Mouse (Mus musculus) heart, postnatal 14 days (tissue): ENCODE measurements around the gene Vps37b. TPM values are rescaled to one million over a fixed set of nuclear protein-coding genes. Genes with fewer than 3 reads are reported as not detected.

Source experiments
- DNase-seq, 2 experiments: peaks; one replicate each; pipeline ENCODE4 v3.0.0; 2021 to 2022
- intact Hi-C: fragments of 180-260 bp; cut with DNase I; formaldehyde crosslinking; loops from one replicate; pipeline ENCODE4 v1.15.1; 2025
- total RNA-seq, 2 experiments: library from RNA; stranded (reverse); gene quantifications; 2 replicates each; pipeline ENCODE4 v1.2.3; 2021

Vps37b gene
- total RNA-seq, 2 experiments from 2014 or later: 22.2 to 22.7 TPM

DNA sequence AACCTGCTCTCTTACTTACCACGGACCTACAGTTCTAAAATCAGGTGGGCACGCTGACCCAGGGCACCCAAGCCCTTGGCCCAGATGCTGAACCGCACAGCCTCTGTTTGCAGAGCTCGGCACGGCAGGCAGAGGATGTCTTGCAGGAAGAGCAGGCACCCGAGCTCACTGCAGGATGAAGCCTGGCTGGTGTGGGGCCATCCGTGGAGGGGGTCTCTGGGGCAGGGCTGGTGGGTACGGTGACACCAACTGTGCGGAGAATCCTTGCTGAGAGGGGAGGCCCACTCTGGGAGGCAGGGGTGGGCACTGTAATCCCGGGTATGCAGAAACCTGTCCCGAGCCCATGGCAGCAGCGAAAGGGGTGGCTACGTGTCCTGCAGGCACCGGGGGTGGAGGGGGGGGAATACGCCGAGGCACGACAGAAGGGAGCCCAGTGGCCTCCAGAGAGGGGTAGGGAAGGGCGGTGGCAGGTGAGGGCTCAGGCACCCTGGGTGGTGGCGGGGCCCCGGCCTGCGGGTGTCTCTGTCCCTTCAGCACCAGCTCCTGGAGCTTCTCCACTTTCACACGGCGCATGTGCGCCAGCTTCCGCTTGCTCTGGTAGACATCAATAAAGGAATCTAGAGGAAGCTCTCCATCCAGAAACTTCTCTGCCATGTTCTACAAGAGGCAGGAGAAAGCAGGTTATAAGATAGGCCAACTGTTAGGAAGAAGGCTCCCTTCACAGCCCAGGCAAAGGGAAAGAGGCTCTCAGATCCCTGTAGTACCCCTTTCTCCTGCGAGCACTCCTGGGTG, 25.8 kb downstream of the Vps37b start:
- intact Hi-C loops: no loop called here
- no peak for DNase-seq

DNA sequence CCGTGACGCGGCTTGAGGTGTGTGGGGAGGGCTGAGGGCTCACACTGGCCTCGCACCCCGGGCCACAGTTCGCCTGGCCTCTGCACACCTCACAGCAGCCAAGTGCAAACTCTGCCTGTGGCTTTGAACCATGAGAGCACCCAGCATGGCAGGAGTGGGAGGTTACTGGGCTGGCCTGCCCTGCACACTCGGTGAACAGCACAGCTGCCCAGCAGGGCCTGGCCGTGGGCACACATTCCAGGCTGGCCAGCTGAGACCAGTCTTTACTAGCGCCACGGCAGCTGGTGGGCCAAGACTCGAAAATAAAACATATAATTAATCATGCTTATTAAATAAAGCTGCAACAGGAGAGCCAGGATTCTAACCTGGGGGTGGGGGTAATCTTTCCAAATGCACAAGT, 26.5 kb downstream of the Vps37b start:
- DNase-seq: no peak
- intact Hi-C loops: no loop called here

DNA sequence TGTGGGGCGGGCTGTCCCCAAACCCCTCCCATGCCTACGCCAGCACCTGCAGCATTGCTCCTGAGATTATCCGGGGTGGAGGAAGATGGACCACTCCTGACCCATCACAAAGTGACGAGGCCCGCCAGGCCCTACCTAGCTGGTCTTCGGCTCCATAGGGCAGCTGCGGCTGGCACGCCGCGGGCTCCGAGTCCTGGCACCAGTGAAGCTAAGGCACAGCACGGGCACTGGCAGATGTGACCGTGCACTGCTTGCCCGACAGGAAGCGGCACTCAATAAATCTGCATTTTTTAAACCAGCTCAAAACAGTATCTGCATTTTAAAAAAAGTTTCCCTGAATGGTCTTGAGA, 26.9 kb downstream of the Vps37b start:
- intact Hi-C loops: no loop called here
- no peak for DNase-seq

DNA sequence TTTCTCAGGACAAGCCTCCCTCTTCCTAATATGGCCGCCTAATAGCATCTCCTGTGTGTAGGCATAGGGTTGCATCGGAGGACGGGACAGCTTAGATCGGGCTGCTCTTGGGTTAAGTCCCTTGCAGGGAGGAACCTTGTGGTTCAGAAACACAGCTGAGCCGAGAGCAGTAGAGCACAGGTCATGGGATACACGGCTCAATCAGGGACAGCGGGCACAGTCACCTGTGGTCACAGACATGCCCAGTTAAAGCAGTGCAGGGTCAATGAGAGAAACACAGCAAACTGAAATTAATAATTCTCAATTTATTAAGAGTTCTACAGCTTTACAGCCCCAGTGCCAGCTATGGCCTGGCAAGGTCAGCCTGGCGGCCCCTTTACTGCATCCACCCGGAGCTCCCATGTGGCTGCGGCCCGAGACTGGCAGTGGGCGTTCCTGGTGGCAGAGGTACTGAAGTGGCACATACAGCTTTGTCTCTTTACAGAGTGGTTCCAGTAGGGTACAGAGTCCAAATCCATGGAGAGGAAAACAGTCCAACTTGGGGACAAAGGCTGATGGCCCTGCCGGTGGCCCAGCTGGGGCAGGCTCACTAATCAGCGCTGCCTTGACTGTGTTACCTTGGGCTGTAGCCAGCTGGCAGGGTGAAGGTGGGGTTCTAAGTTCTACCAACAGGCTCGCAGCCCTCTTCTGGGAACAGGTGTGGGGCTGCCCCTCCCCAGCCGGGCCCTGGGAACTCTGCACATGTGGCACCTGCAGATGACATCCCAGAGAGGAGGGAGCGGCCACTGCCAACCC, 27.5 kb downstream of the Vps37b start:
- DNase-seq: no peak
- intact Hi-C loops: no loop called here

DNA sequence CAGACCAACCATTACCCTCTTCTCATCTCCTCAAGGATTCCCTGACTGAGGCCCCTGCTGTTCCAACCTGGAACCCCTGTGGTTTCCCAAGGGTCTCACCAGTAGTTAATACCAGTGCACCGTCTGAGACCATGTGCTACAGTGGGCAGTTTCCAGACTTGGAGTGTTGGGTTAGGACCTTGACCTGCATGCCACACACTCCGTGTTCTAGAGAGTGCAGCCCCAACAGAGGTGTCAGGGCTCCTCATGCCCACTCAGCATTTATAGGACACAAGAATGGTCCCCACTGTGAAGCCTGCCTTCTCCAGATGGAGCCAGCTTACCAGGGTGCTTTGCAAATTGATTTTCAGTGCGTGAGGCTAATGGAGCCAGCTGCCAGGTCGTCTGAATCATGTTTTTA, 28.7 kb downstream of the Vps37b start:
- DNase-seq: no peak
- intact Hi-C loops: no loop called here

DNA sequence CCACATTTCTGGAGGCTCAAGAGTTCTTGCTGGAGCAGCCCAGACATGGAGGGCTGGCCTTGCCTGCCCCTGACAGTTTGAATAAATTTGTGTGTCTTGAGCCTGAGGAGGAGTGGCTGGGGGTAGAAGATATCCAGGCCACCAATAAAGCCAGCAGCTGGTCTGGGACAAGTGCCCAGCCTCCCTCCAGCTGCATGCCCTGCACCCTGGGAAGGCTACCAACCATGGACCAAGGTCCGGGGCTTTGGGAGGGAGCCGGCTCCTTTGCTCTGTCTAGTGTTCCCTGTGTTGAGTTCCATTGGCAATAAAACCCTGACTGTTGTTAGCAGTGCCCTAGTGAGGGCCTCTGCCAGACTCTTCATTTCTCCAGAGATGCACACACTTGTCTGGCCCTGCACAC, 29.2 kb downstream of the Vps37b start:
- peak in 1 of 2 experiments; percentile 65 for DNase-seq
- intact Hi-C loops: no loop called here

DNA sequence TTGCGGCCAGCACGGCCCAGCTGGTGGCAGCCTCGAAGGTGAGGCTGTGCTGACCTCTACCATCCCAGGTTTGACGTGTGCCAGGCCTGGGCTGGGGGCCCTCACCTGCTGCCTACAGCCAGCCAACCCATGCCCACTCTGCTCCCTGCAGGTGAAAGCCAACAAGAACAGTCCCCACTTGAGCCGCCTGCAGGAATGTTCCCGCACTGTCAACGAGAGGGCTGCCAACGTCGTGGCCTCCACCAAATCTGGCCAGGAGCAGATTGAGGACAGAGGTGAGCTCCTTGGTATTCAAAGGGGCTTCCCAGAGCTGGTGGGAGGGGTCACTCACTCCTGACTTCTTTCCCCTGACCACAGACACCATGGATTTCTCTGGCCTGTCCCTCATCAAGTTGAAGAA, 30.8 kb downstream of the Vps37b start:
- intact Hi-C loops: no loop called here
- DNase-seq: no peak

DNA sequence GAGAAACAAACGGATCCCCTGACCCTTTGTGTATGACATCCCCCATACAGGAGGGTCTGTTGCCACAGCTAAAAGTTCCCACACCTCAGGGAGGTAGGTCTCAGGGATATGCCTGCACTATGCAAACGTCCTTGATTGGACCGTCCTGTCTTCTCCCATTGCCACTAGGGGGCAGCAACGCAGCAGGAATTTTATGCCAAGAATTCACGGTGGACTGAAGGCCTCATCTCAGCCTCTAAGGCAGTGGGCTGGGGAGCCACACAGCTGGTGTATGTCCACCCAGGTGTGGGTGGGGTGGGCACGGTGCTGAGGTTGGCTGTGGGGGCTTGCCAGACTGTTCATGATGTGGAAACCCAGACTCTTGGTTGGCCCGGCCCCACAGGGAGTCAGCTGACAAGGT, 31.2 kb downstream of the Vps37b start:
- intact Hi-C loops: loop anchor here (1.0 kb wide), 1 partner anchor 83 kb away; no protein-coding TSS in a partner anchor
- peak; percentile 90 to 95 for DNase-seq

DNA sequence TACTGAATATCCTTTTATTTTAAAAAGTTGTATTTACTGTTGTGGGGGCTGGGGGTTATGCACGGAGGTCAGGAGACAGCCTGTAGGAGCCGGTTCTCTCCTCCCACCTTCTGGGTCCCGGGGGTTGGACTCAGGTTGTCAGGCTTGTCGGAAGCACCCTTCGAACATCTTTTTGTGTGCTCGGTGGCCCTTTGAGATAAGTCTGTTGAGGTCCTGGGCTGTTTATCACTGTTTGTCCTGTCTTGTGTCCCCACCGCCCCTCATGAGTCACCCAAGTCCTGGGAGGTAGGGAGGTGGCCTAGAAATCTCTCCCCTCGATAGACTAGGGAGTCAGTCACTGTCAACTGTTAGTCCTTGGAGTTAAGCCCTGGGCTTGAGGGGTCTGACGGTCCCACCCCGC, 33.7 kb downstream of the Vps37b start:
- no peak for DNase-seq
- intact Hi-C loops: no loop called here

DNA sequence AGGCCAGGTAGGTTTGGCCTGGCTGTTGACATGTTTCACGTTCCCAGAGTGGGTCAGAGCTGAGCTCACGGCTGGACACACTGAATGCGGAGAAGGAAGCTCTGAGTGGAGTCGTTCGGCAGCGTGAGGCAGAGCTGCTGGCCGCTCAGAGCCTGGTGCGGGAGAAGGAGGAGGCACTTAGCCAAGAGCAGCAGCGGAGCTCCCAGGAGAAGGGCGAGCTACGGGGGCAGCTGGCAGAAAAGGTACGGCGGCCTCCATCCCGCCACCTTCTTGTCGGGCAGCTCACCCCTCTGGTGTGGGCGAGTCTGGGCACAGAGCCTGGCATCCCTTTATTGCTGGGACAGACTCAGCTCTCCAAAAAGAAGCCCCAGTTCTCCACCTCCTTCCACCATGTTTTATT, 34.3 kb downstream of the Vps37b start:
- intact Hi-C loops: no loop called here
- no peak for DNase-seq

DNA sequence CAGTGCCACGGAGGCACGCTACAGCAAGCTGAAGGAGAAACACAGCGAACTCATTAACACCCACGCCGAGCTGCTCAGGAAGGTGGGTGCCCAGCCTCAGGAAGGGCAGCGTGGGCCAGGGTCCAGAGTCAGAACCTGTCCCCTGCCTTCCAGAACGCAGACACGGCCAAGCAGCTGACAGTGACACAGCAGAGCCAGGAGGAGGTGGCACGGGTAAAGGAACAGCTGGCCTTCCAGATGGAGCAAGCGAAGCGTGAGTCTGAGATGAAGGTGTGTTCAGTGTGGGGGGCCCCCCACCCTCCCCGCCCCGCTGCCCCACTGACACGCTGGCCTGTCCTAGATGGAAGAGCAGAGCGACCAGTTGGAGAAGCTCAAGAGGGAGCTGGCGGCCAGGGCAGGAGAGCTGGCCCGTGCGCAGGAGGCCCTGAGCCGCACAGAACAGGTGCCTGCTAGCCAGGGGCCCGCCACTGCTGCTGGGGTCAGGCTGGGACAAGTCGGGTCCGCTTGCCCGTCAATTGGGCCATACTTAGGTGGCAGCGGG, 34.8 kb downstream of the Vps37b start:
- DNase-seq: no peak
- intact Hi-C loops: no loop called here

DNA sequence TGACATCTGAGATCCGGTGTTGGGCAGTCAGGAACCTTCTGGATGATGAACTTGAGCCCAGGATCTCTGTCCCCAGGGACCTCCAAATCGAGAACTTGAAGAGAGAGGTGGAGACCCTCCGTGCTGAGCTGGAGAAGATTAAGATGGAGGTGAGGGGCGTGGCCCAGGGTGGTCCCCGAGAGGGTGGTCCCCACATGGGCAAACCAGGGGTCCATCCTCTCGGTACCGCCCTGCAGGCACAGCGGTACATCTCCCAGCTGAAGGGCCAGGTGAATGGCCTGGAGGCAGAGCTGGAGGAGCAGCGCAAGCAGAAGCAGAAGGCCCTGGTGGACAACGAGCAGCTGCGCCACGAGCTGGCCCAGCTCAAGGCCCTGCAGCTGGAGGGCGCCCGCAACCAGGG, 35.4 kb downstream of the Vps37b start:
- DNase-seq: no peak
- intact Hi-C loops: no loop called here

DNA sequence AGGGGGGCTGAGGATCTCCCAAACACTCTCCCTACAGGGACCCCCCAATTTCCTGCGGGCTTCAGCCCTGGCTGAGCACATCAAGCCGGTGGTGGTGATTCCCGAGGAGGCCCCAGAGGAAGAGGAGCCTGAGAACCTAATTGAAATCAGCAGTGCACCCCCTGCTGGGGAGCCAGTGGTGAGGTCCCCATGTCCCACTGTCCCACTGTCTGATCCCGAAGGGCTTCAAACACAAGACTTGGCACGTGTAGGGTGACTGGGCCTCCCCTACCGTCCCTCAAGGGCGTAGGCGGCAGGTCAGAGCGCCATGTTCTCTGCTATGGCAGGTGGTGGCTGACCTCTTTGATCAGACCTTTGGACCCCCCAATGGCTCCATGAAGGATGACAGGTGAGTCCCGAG, 35.9 kb downstream of the Vps37b start:
- DNase-seq: peak; percentile 60 to 61
- intact Hi-C loops: no loop called here

DNA sequence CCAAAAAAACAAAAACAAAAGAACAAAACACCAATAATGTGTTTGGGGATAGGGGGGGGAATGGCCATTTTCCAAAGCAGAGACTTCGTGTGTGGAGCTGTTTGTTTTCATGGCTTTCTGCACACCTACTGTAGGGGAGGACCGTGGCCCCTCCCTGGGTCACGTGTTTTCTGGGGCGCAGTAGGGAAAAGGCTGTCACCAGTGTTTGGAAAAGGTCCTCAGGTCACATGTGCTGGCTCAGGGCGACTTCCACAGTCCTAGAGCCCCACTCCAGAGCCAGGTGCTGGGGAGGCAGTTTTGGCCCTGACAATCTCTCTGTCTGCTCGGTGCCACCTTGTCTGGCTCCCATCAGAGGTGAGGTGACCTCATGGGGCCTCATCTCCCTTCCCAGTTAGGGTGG, 36.7 kb downstream of the Vps37b start:
- DNase-seq: no peak
- intact Hi-C loops: no loop called here

DNA sequence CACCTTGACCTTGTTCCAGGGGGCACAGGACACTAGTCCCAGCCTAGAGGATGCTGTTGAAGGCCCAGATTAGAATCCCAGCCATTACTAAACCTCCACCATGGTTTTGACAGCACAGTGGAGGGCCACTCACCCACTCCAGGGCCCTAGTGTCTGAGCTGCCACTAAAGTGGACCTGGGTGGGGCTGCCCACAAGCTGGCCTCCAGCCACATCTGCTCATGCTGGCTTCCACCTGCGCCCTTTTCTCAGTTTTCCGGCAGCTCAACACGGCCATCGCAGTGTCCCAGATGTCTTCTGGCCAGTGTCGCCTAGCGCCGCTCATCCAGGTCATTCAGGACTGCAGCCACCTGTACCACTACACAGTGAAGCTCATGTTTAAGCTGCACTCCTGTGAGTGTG, 37.6 kb downstream of the Vps37b start:
- intact Hi-C loops: loop anchor here (5.0 kb wide), 1 partner anchor 167 kb away; no protein-coding TSS in a partner anchor
- DNase-seq: no peak

DNA sequence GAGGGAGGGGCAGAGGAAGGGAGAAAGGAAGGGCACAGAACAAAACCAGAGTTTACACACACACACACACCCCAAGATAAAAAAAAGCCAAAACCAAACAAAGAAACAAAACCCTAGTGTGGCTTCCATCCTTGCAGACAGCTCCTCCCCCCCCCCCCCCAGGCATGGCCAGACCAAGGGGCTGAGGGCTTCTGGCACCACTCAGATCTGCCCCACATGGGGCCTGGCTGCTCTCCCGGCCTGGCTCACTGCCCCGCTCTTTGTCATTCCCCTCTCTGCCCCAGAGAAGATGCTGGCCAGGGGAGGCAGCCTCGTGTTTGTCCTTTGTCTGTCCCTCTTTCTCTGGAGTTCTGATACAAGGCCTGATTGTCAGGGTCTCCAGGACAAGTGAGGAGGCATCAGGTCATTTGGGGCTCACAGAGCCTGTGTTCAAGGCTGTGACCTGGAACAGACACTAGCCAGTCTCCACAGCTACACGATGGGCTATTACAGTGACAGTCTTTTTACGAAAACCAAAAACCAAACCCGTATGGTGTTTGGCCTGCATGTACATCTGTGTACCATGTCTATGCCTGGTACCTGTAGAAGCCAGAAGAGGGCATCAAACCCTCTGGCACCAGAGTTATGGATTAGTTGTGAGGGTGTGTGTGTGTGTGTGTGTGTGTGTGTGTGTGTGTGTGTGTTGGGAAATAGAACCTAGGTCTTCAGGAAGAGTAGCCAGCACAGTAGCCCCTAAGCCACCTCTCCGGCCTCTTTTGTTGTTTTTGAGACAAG, 38.6 kb downstream of the Vps37b start:
- peak; percentile 75 to 81 for DNase-seq
- intact Hi-C loops: loop anchor here (2.0 to 5.0 kb wide), 2 partner anchors 19 to 166 kb away; no protein-coding TSS in a partner anchor

DNA sequence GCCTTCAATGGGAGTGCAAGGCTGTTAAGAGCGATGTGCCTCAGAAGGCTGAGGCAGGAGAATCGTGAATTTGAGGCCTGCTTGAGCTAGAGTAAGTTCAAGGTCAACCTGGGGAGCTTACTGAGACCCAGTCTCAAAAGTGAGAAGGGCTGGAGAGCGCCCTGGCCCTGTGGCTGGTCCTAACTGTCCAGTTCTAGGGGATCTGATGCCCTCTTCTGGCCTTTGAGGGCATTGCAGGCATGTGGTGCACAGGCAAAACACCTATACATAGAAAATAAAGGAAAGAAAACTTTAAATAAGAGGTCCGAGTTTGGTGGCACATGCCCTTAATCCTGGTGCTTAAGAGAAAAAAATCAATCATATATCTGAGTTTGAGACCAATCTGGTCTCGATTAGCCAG, 39.3 kb downstream of the Vps37b start:
- intact Hi-C loops: loop anchor here (1.0 to 5.0 kb wide), 3 partner anchors 18 to 165 kb away; no protein-coding TSS in a partner anchor
- DNase-seq: peak; percentile 90 to 96

DNA sequence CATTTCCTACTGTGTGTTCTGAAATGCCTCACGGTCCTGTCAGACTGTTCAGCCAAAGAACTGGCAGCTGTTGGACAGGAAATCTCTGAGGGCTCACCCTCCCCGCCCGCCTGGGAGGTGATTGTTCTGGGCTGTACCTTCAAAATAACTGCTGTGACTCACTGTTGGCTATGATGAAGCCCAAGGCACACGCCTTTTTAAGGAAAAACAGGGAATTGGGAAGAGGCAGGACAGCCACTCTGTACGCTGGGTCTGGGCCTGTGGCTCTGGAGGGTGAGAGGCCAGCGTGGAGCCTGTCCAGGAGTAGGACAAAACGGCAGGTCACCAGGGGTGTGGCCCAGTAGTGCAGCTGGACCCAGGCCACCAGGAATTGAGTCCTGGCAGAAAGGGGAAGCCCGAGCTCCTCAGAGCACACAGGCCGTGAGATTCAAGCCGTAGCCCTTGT, 39.9 kb downstream of the Vps37b start:
- peak; percentile 78 to 82 for DNase-seq
- intact Hi-C loops: loop anchor here (1.0 to 5.0 kb wide), 3 partner anchors 17 to 165 kb away; no protein-coding TSS in a partner anchor

DNA sequence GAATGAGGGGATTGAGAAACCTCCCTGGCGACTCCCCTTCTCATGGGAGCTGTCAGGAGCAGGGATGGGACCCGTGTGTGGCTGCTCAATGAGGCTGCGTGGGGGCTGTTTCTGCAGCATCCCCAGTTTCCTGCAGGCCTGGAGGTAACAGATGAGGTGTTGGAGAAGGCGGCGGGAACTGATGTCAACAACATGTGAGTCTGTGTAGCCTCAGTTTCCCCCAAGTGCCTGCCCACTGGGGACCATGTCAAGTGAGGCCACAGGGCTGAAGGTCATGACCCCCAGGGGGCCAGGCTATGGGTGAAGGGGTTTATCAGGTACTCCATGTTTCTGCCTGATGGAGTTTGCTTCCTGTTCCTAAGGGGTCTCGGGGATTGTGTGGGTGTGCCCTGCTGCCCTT, 40.7 kb downstream of the Vps37b start:
- no peak for DNase-seq
- intact Hi-C loops: loop anchor here (5.0 kb wide), 1 partner anchor 164 kb away; no protein-coding TSS in a partner anchor
